Mouse (Mus musculus) E14TG2a.4 (cell line): ENCODE results near the gene 4930402F06Rik.
A peak's percentile ranks its signal among the peaks of the same experiment; 100 is the strongest.

ENCODE experiments used
- H3K27me3 ChIP-seq: 2 replicates; pipeline ENCODE4 v1.6.1; 2014; ENCODE audit warnings: low read length, control low read depth; ENCODE audit not compliant: insufficient read depth
- H3K36me3 ChIP-seq: 2 replicates; pipeline ENCODE4 v1.6.1; 2014; ENCODE audit warnings: low read length, control low read depth; ENCODE audit not compliant: insufficient read depth
- H3K4me1 ChIP-seq: replicated peaks from 2 replicates; pipeline ENCODE4 v1.6.1; 2014; ENCODE audit warnings: low read depth, low read length, control low read depth
- H3K4me3 ChIP-seq: replicated peaks from 2 replicates; pipeline ENCODE4 v1.5.1; 2014; ENCODE audit warnings: mild to moderate bottlenecking, low read length
- H3K9me3 ChIP-seq: 2 replicates; pipeline ENCODE4 v1.6.1; 2014; ENCODE audit warnings: low read length, control low read depth
- CTCF ChIP-seq: conservative IDR thresholded peaks from 2 replicates; pipeline ENCODE4 v1.5.1; 2014; ENCODE audit warnings: low read length
- NANOG ChIP-seq: IDR thresholded peaks from 2 replicates; pipeline ENCODE4 v1.6.1; 2014; ENCODE audit warnings: borderline replicate concordance, low read length, mixed read lengths
- POU5F1 ChIP-seq: IDR thresholded peaks from 2 replicates; pipeline ENCODE4 v1.6.1; 2014; ENCODE audit warnings: low read length, borderline replicate concordance

4930402F06Rik gene

DNA sequence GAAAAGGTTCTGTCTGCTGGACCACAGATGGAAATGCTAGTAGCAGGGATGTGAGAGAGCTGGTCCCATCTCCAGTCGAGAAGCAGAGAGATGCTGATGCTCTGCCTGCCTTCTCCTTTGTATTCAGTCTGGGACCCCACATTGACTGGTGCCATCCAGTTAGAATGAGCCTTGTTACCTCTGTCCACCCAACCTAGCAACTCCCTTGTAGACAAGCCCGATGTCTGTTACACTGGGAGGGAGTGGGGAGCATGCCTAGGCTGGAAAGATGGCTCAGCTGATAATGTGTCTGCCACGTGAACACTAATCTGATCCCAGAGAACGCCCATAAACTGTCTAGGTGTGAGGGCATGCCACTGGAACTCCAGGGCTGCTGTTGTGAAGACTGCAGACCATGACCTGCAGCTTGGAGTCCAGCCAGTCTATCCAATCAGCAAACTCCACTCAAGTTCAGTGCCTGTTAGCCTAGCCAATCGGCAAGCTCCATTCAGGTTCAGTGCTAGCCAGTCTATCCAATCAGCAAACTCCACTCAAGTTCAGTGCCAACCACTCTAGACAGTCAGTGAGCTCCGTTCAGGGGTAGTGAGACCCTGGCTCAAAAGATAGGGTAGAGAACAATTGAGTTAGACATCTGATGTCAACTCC lies 1.3 kb upstream of the 4930402F06Rik start:
- Histone ChIP-seq H3K4me3 (no peak overlapping the region), H3K36me3 (peaks cover 30% of the 10 kb centered on the region), H3K9me3 (no peaks in the 10 kb centered on the region), H3K4me1 (peaks cover 6% of the 10 kb centered on the region; the same call in 1 of the 2 replicates), H3K27me3 (no peaks in the 10 kb centered on the region)
- TF ChIP-seq POU5F1 (no peak), NANOG (no peak), CTCF (no peak)

DNA sequence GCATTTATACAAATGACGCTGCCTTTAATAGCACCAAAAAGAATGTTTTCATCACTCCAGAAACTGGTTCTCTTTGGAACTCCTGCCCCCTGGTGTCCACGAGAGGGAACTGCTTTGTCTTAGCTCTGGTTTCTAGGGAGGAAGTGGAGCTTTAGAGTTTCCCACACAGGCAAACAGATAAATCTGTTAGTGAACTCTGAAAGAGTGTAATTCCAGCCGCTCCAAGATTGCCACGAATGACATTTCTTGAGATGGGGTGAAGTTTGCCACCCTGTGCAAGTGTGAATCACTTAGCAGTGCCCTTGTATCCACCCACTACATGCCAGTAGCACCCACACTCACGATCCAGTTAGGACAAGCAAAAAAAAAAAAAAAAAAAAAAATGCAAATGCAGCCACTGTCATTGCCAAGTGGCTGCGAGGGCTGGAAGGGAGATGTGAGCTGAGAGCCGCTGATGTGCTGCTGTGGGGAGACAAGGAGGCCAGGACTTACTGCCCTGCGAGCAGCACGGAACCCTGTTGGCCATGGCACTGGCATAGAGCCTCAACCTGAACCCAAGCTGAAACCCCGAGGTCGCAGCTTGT lies 707 bp upstream of the 4930402F06Rik start:
- TF ChIP-seq CTCF (peak; percentile 95), POU5F1 (no peak)
- peaks cover 6% of the 10 kb centered on the region; the same call in 1 of the 2 replicates for H3K4me1 ChIP-seq
- no peaks in the 10 kb centered on the region for H3K9me3 ChIP-seq
- H3K4me3 ChIP-seq = no peak overlapping the region
- peaks cover 25% of the 10 kb centered on the region for H3K36me3 ChIP-seq
- no peaks in the 10 kb centered on the region for H3K27me3 ChIP-seq

DNA sequence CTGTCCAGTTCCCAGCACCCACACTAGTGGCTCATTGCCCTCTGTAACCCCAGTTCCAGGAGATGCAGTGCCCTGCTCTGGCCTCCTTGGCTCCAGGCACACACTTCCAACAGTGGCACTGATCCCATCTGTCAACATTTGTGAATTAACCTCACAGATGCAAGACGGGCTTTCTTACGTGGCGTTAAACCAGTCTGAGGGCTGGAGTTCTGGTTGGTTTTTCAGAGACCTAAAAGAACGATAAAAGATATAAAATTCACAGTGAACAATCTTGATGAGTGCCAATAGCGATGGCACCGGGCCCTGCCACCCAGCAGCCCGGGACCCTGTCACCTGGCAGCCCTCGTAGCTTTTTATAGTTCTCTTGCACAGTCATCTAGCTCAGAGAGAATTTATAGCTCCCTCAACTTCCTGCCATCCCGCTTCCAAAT lies 11.5 kb downstream of the 4930402F06Rik start:
- TF ChIP-seq POU5F1 (no peak), CTCF (no peak), NANOG (no peak)
- Histone ChIP-seq H3K27me3 (no peaks in the 10 kb centered on the region; the same call in 1 of the 2 replicates), H3K36me3 (no peaks in the 10 kb centered on the region)

DNA sequence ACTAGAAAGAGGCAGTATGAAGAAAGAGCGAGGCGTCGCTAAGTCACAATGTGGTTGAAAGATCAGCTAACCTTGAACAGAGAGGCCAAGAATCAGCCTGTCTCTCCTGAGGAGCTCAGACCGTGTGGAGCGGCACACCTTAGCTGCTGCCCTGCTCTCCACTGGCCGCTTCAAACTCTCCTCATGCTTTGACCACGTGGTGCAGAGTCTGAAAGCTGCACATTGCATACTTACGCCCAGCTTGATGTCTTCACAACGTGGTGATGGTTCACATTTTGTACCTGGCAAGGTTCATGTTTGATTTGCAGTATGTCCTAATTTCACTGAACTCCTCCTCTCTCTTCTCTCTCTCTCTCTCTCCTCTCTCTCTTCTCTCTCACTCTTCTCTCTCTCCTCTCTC lies 17.7 kb downstream of the 4930402F06Rik start:
- H3K27me3 ChIP-seq = no peaks in the 10 kb centered on the region
- no peaks in the 10 kb centered on the region for H3K9me3 ChIP-seq
- no peak overlapping the region for H3K4me3 ChIP-seq
- H3K4me1 ChIP-seq = no peaks in the 10 kb centered on the region
- TF ChIP-seq NANOG (no peak), POU5F1 (no peak), CTCF (no peak)
- no peaks in the 10 kb centered on the region for H3K36me3 ChIP-seq

More for the DNA sequence above, 11.5 kb downstream of the 4930402F06Rik start:
- no peaks in the 10 kb centered on the region for H3K4me1 ChIP-seq
- H3K4me3 ChIP-seq = no peak overlapping the region
- H3K9me3 ChIP-seq = peaks cover 8% of the 10 kb centered on the region; the same call in 1 of the 2 replicates

DNA sequence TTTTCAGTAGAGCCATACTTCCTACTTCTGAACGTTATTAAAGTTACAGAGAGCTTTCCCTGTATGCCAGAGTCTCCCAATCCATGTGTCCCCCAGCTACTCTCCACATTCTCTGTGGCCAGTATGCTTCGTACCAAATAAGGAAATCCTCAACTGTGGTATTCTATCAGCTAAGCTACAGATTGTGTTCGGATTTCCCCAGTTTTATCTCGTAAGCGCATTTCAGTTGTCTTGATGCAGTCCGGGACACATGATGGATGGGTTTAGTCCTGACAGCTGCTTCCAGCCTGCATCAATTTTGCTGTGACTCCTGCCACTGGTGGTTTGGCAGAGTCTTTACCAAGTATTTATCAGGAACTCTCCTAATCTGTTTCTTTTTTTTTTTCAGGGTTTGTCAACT lies 19.4 kb downstream of the 4930402F06Rik start:
- TF ChIP-seq NANOG (no peak), CTCF (no peak), POU5F1 (no peak)
- no peak overlapping the region for H3K4me3 ChIP-seq
- H3K9me3 ChIP-seq = no peaks in the 10 kb centered on the region
- H3K36me3 ChIP-seq = no peaks in the 10 kb centered on the region
- H3K27me3 ChIP-seq = no peaks in the 10 kb centered on the region
- no peaks in the 10 kb centered on the region for H3K4me1 ChIP-seq

DNA sequence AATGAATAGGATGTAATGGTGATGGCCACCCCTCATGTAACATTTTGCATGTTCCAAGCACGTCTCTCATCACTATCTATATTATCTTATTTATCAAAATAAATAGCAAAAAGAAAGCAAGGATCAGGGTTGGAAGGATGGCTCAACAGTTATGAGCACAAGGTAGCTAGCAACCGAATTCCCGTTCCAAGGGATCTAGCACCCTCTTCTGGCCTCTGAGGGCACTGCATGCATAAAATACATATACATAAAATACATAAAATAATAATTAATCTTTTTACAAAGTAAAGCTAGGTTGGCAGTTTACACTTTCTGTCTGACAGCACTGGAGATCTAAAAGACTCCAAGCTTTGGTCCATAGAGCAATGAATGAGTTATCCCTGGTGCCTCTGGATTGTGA lies 24.0 kb downstream of the 4930402F06Rik start:
- TF ChIP-seq NANOG (no peak), CTCF (peak; percentile 91)
- no peaks in the 10 kb centered on the region for H3K9me3 ChIP-seq
- no peaks in the 10 kb centered on the region for H3K27me3 ChIP-seq
- no peak overlapping the region for H3K4me3 ChIP-seq
- H3K4me1 ChIP-seq = peaks cover 9% of the 10 kb centered on the region; the same call in 1 of the 2 replicates
- H3K36me3 ChIP-seq = no peaks in the 10 kb centered on the region

DNA sequence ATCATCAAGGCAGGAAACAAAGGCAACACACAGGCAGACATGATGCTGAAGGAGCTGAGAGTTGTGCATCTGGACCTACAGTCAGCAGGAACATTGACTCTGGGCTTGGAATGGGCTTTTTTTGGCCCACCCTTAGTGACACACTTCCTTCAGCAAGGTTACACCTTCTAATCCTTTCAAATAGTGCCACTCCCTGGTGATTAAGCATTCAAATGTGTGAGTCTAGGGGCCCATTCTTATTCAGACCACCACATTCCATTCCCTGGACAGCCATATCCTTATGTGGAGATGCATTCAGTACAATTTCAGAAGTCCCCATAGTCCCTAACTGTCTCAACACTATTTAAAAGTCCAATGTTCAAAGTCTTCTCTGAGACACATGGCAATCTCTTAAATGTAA lies 26.3 kb downstream of the 4930402F06Rik start:
- H3K36me3 ChIP-seq = no peaks in the 10 kb centered on the region
- no peaks in the 10 kb centered on the region for H3K27me3 ChIP-seq
- no peak overlapping the region for H3K4me3 ChIP-seq
- TF ChIP-seq NANOG = no peak
- no peak for TF ChIP-seq CTCF
- TF ChIP-seq POU5F1 = no peak
- peaks cover 12% of the 10 kb centered on the region; the same call in 1 of the 2 replicates for H3K4me1 ChIP-seq
- H3K9me3 ChIP-seq = no peaks in the 10 kb centered on the region

DNA sequence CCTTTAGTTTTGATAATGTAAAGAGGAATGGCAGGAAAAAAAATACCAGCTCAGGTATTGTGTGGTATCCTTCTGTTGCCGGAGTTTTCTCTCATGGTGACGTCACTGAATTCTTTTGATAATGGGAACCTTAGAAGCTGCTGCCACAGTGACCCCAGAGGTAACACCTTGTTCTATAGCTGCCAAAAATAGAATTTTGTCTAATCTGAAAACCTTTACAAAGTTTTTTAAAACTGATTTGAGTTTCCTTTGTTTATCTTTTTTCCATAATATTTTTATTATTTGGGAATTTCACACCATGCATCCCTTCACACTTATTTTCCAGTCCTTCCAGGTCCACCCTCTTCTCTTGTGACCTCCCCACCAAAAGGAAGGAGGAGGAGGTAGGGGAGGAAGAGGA lies 29.3 kb downstream of the 4930402F06Rik start, which contains the start of gene 4930568D16Rik:
Gene 4930568D16Rik, minus strand, starts transcription at position 101 of the 400 bp plus-strand sequence.
- no peak within 1 kb of the TSS for H3K4me3 ChIP-seq
- TF ChIP-seq POU5F1 = no peak
- TF ChIP-seq CTCF = no peak
- TF ChIP-seq NANOG = no peak

More for the DNA sequence above, 29.3 kb downstream of the 4930402F06Rik start, which contains the start of gene 4930568D16Rik:
- no peaks in the 10 kb centered on the region; the same call in 1 of the 2 replicates for H3K27me3 ChIP-seq
- no peaks in the 10 kb centered on the region for H3K36me3 ChIP-seq
- H3K9me3 ChIP-seq = peaks cover 4% of the 10 kb centered on the region
- peaks cover 12% of the 10 kb centered on the region; the same call in 1 of the 2 replicates for H3K4me1 ChIP-seq
